Mouse (Mus musculus) heart, adult 2 months (tissue): ENCODE data around the gene Ccdc115.

ENCODE experiments used
- CTCF ChIP-seq: fragments of 200-600 bp; IDR thresholded peaks from 2 replicates; pipeline ENCODE4 v1.8.1; 2022; ENCODE audit warnings: antibody characterized with exemption, mild to moderate bottlenecking, moderate library complexity
- EP300 ChIP-seq: fragments of 200-500 bp; IDR thresholded peaks from 2 replicates; pipeline ENCODE4 v1.6.1; 2011; ENCODE audit warnings: low read depth, low read length, control low read depth; ENCODE audit not compliant: insufficient read depth
- POLR2A ChIP-seq: fragments of 200-500 bp; IDR thresholded peaks from 2 replicates; pipeline ENCODE4 v1.6.1; 2011; ENCODE audit warnings: mild to moderate bottlenecking, low read depth, low read length, control low read depth; ENCODE audit not compliant: insufficient read depth

DNA sequence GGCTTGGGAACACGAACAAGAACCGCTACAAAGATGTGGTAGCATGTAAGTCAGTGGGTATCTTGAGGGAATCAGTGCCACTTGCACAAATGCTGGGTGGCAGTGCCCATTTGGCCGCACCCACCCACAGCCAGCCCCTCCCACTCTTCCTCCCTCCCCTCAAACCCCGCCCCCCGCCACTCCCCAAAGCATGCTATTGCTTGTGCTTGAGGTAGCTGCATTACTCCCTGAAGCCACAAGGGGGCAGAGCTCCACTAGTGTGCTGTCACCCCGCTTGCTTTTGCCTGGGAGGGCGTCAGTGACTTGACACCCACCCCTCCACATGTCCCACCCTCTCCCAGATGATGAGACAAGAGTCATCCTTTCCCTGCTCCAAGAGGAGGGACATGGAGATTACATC is 23.3 kb upstream of the Ccdc115 start:
- TF ChIP-seq CTCF (peak; percentile 70), EP300 (no peak), POLR2A (no peak)
